Mouse (Mus musculus) neural tube, embryonic 12.5 days (tissue): ENCODE data around the gene 2610507B11Rik. TPM values are rescaled to one million over a fixed set of nuclear protein-coding genes. Genes with fewer than 3 reads are reported as not detected.
A peak's percentile ranks its signal among the peaks of the same experiment; 100 is the strongest.
"Not testable (repeated sequence)": the region's sequence is repeated elsewhere in the genome, so short reads cannot be mapped to it uniquely, and the experiment has no call there.

Experiments used
- ATAC-seq: fragments of 200-750 bp; cut with Nextera tagmentation; 2 replicates; pipeline ENCODE4 v1.8.0; 2017; ENCODE audit warnings: low read depth, mild to moderate bottlenecking, moderate TSS enrichment, moderate library complexity; ENCODE audit not compliant: low FRiP score
- H3K27ac ChIP-seq: fragments of 300-500 bp; sonication (generic); 2 replicates; pipeline ENCODE4 v1.5.1; 2016
- H3K27me3 ChIP-seq: fragments of 300-500 bp; sonication (generic); replicated peaks from 2 replicates; pipeline ENCODE4 v1.6.1; 2016; ENCODE audit warnings: mild to moderate bottlenecking
- H3K36me3 ChIP-seq: fragments of 300-500 bp; sonication (generic); 2 replicates; pipeline ENCODE4 v1.6.1; 2016; ENCODE audit warnings: mild to moderate bottlenecking
- H3K4me1 ChIP-seq: fragments of 300-500 bp; sonication (generic); 2 replicates; pipeline ENCODE4 v1.6.1; 2016
- H3K4me2 ChIP-seq: fragments of 300-500 bp; sonication (generic); replicated peaks from 2 replicates; pipeline ENCODE4 v1.6.1; 2016; ENCODE audit warnings: mild to moderate bottlenecking
- H3K4me3 ChIP-seq: fragments of 300-500 bp; sonication (generic); 2 replicates; pipeline ENCODE4 v1.5.1; 2016
- H3K9ac ChIP-seq: fragments of 300-500 bp; sonication (generic); 2 replicates; pipeline ENCODE4 v1.6.1; 2016; ENCODE audit warnings: mild to moderate bottlenecking
- H3K9me3 ChIP-seq: fragments of 300-500 bp; sonication (generic); 2 replicates; pipeline ENCODE4 v1.6.1; 2016; ENCODE audit warnings: mild to moderate bottlenecking
- WGBS: fragments of 180-500 bp; shearing (Covaris S2); methylation state at CpG from one replicate; pipeline ENCODE4 v1.1.7; 2016; 5-methylcytosine and 5-hydroxymethylcytosine counted together
- polyA plus RNA-seq: library from polyadenylated mRNA; unstranded; fragments of >200 nt; fragmentation: Nextera tagmentation; extraction: Ambion mirVana; gene quantifications from 2 replicates; pipeline ENCODE4 v1.2.1, GENCODE M21; 2016

2610507B11Rik gene
- polyA plus RNA-seq, 1 experiment from 2014 or later = 64.9 TPM

DNA sequence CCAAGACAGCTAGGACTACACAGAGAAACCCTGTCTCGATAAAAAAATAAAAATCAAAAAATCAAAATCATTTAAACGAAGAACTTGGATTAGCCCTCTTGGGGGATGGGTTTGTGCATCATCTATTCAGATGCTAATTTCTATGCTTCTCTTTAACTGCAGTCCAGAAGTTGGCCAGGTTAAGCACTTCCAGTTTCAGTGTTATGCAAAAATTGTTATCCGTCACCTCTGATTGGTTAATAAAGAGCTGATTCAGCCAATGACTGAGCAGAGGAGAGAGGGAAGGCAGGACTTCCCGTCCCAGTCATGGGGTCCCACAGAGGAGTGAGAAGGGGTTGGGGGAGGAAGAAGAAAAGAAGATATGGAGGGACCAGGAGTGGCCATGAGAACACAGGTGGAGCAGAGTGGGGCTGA, 13.8 kb upstream of the 2610507B11Rik start:
- Histone ChIP-seq H3K4me3 (no peak overlapping the region), H3K4me2 (peak overlapping the region; percentile 37), H3K9me3 (no peaks in the 10 kb centered on the region), H3K27me3 (no peaks in the 10 kb centered on the region), H3K27ac (no peak overlapping the region), H3K36me3 (peaks cover 20% of the 10 kb centered on the region), H3K9ac (no peak overlapping the region), H3K4me1 (peaks cover 27% of the 10 kb centered on the region)
- ATAC-seq = no peak
- 67% methylated on average over 4 of the region's 4 CpGs for WGBS

DNA sequence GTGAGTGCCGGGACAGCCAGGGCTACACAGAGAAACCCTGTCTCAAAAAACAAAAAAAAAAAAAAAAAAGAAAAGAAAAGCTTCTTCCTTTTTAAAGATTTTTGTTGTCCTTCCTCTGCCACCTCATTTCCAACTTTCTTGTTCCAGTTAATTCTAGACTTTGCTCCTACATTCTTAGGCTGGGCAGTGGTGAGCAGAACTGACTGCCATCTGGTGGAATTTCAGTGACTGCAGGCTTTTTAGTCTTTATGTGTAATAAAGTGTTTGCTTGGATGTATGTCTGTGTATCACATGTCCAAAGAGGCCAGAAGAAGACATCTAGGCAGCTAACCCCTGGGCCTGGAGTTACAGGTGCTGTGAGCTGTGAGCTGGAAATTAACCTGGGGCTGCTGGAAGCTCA, 4.9 kb upstream of the 2610507B11Rik start:
- no peak for ATAC-seq
- Histone ChIP-seq H3K27ac (no peak overlapping the region), H3K9me3 (no peaks in the 10 kb centered on the region), H3K4me1 (no peaks in the 10 kb centered on the region), H3K4me3 (no peak overlapping the region), H3K36me3 (peaks cover 25% of the 10 kb centered on the region), H3K27me3 (peaks cover 11% of the 10 kb centered on the region; the same call in 1 of the 2 replicates), H3K4me2 (no peak overlapping the region), H3K9ac (no peak overlapping the region)
- WGBS = 92% methylated on average over 1 of the region's 1 CpGs

DNA sequence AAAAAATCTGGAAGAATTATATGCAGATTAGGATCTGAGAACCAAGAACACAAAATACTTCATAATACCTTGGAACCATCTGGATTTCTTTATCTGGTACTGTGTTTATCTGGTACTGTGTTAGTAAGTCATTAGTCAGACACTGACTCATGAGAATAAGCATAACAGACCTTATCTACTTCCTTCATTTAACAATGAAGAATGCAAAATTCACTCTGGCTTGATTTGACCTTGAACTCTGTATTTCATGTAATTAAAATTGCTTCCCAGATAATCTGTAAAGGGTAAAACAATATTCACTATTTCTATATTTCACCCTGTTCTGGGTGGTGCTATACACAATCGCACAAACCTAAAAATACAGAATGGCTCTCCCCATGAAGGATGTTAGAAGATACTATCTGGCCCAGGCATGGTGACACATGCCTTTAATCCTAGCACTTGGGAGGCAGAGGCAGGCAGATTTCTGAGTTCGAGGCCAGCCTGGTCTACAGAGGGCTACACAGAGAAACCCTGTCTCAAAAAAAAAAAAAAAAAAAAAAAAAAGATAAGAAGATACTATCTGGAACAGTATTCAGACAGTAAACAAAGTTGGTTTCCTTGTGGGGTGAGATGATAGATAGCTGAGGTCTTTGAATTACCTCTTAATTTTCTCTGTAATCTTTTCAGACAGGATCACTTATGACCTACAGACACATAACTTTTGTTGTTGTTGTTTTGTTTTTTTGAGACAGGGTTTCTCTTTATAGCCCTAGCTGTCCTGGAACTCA, 878 bp upstream of the 2610507B11Rik start:
- peak overlapping the region; percentile 83 for H3K4me2 ChIP-seq
- H3K36me3 ChIP-seq = peaks cover 21% of the 10 kb centered on the region
- H3K27me3 ChIP-seq = peaks cover 11% of the 10 kb centered on the region; the same call in 1 of the 2 replicates
- H3K9me3 ChIP-seq = no peaks in the 10 kb centered on the region
- H3K4me3 ChIP-seq = no peak overlapping the region
- WGBS = 94% methylated on average over 2 of the region's 2 CpGs
- peaks cover 5% of the 10 kb centered on the region for H3K4me1 ChIP-seq
- no peak for ATAC-seq
- H3K9ac ChIP-seq = no peak overlapping the region
- no peak overlapping the region for H3K27ac ChIP-seq

DNA sequence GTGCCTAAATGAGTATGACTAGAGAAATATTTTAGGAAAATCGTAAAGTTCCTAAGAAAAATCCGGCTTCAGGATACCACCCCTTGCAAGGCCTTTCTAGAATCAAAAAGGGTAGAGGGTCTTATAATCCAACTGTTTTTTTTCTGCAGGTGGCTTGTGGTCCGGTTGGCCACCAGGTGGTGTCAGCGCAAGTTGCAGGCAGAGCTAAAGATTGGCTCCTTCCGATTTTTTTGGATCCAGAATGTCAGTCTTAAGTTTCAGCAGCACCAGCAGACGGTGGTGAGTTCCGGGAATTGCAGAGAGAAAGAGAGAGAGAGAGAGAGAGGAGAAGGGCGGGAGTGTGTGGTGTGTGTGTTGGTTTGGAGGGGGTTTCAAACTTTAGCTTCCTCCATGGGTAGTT, 998 bp downstream of the 2610507B11Rik start:
- Histone ChIP-seq H3K27ac (no peak overlapping the region), H3K9me3 (no peaks in the 10 kb centered on the region), H3K27me3 (peaks cover 11% of the 10 kb centered on the region; the same call in 1 of the 2 replicates), H3K4me2 (peak overlapping the region; percentile 83), H3K9ac (no peak overlapping the region), H3K4me3 (peak overlapping the region; percentile 92), H3K36me3 (peaks cover 37% of the 10 kb centered on the region), H3K4me1 (peaks cover 5% of the 10 kb centered on the region)
- WGBS = 4% methylated on average over 8 of the region's 8 CpGs
- no peak for ATAC-seq

DNA sequence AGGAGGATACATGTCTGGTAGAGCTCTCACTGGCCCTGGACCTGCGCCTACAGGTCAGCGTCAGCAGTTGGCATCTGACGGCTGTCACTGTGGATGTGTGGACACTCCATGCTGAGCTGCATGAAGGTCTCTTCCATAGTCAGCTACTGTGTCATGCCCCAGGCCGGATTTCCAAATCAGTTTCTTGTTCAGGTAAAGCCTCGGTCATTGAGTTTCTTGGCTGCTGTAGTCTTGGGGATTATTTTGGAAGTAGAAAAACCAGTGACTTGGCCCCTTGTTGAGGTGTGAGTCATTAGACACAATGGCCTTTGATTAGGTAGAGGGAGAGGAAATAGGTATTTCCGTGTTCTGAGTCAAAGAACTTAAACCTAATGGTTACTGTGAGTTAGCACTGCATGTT, 4.0 kb downstream of the 2610507B11Rik start:
- Histone ChIP-seq H3K27ac (no peak overlapping the region), H3K36me3 (peaks cover 64% of the 10 kb centered on the region), H3K4me1 (peaks cover 5% of the 10 kb centered on the region), H3K4me2 (no peak overlapping the region), H3K9me3 (no peaks in the 10 kb centered on the region), H3K9ac (no peak overlapping the region), H3K4me3 (no peak overlapping the region), H3K27me3 (no peaks in the 10 kb centered on the region; the same call in 1 of the 2 replicates)
- no peak for ATAC-seq
- WGBS = 95% methylated on average over 6 of the region's 6 CpGs

DNA sequence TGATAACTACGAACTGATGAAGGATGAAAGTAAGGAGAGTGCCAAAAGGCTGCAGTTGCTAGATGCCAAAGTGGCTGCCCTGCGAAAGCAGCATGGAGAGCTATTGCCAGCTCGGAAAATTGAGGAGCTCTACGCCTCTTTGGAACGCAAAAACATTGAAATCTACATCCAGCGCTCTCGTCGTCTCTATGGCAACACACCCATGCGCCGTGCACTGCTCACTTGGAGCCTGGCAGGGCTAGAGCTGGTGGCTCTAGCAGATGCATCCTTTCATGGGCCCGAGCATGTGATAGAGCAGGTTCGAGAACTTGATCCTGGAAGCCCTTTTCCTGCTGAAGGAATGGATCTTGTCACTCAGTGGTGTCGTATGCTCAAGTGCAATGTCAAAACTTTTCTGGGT, 10.4 kb downstream of the 2610507B11Rik start:
- 88% methylated on average over 13 of the region's 13 CpGs for WGBS

DNA sequence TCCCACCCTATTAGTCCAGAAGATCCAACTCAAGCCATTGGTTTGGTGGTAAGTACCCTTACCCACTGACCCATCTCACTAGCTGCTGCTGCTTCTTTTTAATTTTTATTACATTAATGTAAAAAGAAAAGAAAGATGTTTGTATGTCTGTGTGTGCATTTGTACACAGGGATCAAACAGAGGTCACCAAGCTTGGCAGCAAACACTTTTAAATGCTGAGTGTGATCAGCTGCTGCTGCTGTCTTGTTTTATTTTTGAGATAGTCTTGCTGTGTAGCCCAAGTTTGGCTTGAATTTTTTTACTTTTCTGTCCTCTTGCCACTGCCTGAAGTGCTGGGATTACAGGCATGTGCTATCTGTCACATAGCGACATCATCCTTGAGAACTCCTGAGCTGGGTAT, 14.0 kb downstream of the 2610507B11Rik start:
- peaks cover 95% of the 10 kb centered on the region for H3K36me3 ChIP-seq
- 100% methylated on average over 1 of the region's 1 CpGs for WGBS

More for the DNA sequence above, 10.4 kb downstream of the 2610507B11Rik start:
- no peak overlapping the region for H3K4me3 ChIP-seq
- peaks cover 92% of the 10 kb centered on the region for H3K36me3 ChIP-seq
- no peaks in the 10 kb centered on the region for H3K9me3 ChIP-seq
- ATAC-seq = no peak
- H3K9ac ChIP-seq = no peak overlapping the region
- H3K27ac ChIP-seq = no peak overlapping the region
- H3K27me3 ChIP-seq = no peaks in the 10 kb centered on the region
- no peaks in the 10 kb centered on the region for H3K4me1 ChIP-seq
- no peak overlapping the region for H3K4me2 ChIP-seq

DNA sequence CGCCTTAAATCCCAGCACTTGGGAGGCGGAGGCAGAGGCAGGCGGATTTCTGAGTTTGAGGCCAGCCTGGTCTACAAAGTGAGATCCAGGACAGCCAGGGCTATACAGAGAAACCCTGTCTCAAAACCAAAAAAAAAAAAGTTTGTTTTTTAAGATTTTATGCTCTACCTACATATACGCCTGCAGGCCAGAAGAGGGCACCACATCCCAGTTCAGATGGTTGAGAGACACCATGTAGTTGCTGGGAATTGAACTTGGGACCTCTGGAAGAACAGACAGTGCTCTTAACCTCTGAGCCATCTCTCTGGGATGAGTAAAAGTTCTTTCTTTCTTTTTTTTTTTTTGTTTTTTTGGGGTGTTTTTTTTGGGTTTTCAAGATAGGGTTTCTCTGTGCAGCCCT, 14.6 kb downstream of the 2610507B11Rik start:
- not testable (repeated sequence) for H3K9me3 ChIP-seq, H3K27me3 ChIP-seq, H3K4me1 ChIP-seq, H3K4me2 ChIP-seq, H3K4me3 ChIP-seq, ATAC-seq, H3K9ac ChIP-seq, H3K27ac ChIP-seq
- 94% methylated on average over 4 of the region's 4 CpGs for WGBS
- peaks cover 97% of the 10 kb centered on the region for H3K36me3 ChIP-seq

More for the DNA sequence above, 14.0 kb downstream of the 2610507B11Rik start:
- Histone ChIP-seq H3K27ac (no peak overlapping the region), H3K9me3 (no peaks in the 10 kb centered on the region), H3K4me2 (no peak overlapping the region), H3K27me3 (no peaks in the 10 kb centered on the region), H3K4me1 (no peaks in the 10 kb centered on the region), H3K9ac (no peak overlapping the region), H3K4me3 (no peak overlapping the region)
- no peak for ATAC-seq

DNA sequence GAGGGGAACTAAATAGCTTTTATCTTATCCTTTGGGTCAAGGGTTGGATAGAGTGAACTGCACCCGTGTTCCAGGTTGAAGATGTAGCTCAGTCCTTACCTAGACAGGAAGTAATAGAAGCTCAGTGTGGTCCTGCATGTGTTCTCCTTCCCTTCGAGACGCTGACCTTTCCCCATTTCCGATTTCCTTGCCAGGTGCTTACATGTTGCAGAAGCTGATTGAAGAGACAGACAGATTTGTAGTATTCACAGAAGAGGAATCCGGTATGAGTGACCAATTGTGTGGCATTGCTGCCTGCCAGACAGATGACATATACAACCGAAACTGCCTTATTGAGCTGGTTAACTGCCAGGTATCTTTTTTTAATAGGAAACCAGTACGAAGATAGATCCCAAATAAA, 17.3 kb downstream of the 2610507B11Rik start:
- Histone ChIP-seq H3K4me2 (no peak overlapping the region), H3K4me1 (no peaks in the 10 kb centered on the region), H3K4me3 (no peak overlapping the region), H3K9me3 (no peaks in the 10 kb centered on the region), H3K27me3 (no peaks in the 10 kb centered on the region), H3K36me3 (peaks cover 94% of the 10 kb centered on the region), H3K27ac (no peak overlapping the region), H3K9ac (no peak overlapping the region)
- 93% methylated on average over 7 of the region's 7 CpGs for WGBS
- ATAC-seq = no peak

DNA sequence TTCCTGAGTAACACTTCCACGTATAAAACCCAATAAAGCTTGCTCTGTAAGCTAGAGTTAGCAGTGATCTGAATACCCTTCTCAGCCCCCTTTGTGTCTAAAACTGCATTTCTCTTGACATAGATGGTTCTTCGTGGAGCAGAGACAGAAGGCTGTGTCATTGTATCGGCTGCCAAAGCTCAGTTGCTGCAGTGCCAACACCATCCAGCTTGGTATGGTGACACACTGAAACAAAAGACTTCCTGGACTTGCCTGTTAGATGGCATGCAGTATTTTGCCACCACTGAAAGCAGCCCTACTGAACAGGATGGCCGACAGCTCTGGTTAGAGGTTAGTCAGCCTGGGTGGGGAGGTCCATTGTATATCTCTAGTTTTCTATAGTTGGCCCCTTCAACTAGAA, 18.0 kb downstream of the 2610507B11Rik start:
- no peak overlapping the region for H3K4me2 ChIP-seq
- 89% methylated on average over 4 of the region's 4 CpGs for WGBS
- no peak for ATAC-seq
- H3K9ac ChIP-seq = no peak overlapping the region
- no peak overlapping the region for H3K4me3 ChIP-seq
- no peak overlapping the region for H3K27ac ChIP-seq
- H3K4me1 ChIP-seq = no peaks in the 10 kb centered on the region
- peaks cover 94% of the 10 kb centered on the region for H3K36me3 ChIP-seq
- no peaks in the 10 kb centered on the region for H3K9me3 ChIP-seq
- no peaks in the 10 kb centered on the region for H3K27me3 ChIP-seq

DNA sequence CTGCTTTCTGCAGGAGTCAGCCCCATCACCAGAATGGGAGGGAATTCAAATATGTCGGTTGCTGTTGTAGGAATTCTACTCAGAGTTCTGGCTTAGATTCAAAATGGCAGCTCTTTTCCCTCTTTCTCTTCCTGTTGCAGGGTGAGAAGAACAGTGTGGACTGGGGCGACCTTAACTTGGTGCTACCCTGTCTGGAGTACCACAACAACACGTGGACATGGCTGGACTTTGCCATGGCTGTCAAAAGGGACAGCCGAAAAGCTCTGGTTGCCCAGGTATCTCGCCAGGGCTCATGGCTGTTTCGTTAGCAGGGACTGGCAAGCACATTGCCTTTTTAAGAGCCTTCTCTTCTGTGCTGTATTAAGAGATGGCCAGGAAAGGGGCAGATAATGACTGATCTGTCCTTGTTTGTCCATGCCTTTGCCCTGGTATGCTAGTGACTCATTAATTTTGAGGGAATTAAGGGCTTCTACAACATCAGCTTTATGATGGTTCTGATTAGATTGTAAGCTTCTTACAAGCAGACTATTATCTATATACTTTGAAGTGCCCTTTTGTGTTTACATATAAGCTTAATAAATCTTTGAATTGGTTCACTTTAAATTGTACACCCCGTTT, 27.7 kb downstream of the 2610507B11Rik start:
- Histone ChIP-seq H3K4me1 (no peaks in the 10 kb centered on the region), H3K27me3 (no peaks in the 10 kb centered on the region), H3K36me3 (peaks cover 78% of the 10 kb centered on the region), H3K9me3 (no peaks in the 10 kb centered on the region), H3K27ac (no peak overlapping the region), H3K4me3 (no peak overlapping the region), H3K9ac (no peak overlapping the region), H3K4me2 (no peak overlapping the region)
- WGBS = 94% methylated on average over 7 of the region's 7 CpGs
- ATAC-seq = no peak

DNA sequence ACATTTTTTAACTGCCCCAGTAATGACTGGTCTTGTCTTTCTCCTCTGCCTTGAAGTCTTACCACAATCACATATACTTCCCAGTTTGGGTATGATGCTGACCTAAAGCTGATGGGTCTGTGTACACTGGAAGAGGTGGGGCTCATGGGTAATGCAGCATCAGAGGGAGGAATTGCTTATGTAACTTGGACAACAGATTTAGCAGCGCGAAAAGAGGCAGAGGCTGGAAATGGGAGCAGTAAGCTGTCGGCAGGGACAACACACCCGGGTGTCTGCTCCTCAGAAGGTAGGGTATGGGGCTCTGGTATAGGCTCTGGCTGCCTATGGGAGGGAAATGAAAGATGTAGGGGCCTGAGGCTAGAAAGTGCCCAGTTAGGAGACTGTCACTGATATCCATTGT, 29.1 kb downstream of the 2610507B11Rik start, which contains the start of gene BC030499:
Gene BC030499, plus strand, starts transcription at position 188 of the 400 bp plus-strand sequence.
- Histone ChIP-seq H3K9me3 (no peaks in the 10 kb centered on the region), H3K27me3 (no peaks in the 10 kb centered on the region), H3K4me3 (no peak within 1 kb of the TSS), H3K4me2 (no peak within 1 kb of the TSS), H3K9ac (no peak within 1 kb of the TSS), H3K36me3 (peaks cover 70% of the 10 kb centered on the region), H3K27ac (no peak within 1 kb of the TSS), H3K4me1 (no peaks in the 10 kb centered on the region)
- no peak for ATAC-seq
- WGBS = 95% methylated on average over 4 of the region's 4 CpGs
